Mouse (Mus musculus) embryonic facial prominence, embryonic 11.5 days (tissue): ENCODE measurements around the gene Tlcd1. TPM values are rescaled to one million over a fixed set of nuclear protein-coding genes. Genes with fewer than 3 reads are reported as not detected.

Experiments used
- ATAC-seq: fragments of 200-750 bp; cut with Nextera tagmentation; replicated peaks from 2 replicates; pipeline ENCODE4 v1.8.0; 2017; ENCODE audit warnings: low read depth; ENCODE audit not compliant: insufficient number of reproducible peaks, low FRiP score, low TSS enrichment
- DNase-seq: peaks from one replicate; pipeline ENCODE4 v3.0.0-alpha.2; 2015; ENCODE audit warnings: low spot score
- H3K27ac ChIP-seq: fragments of 300-500 bp; sonication (generic); replicated peaks from 2 replicates; pipeline ENCODE4 v1.5.1; 2014; ENCODE audit warnings: mild to moderate bottlenecking, low read depth, low read length, control low read depth
- H3K27me3 ChIP-seq: fragments of 300-500 bp; sonication (generic); 2 replicates; pipeline ENCODE4 v1.6.1; 2014; ENCODE audit warnings: mild to moderate bottlenecking, low read length, moderate library complexity, mixed read lengths; ENCODE audit not compliant: control insufficient read depth, insufficient read depth
- H3K36me3 ChIP-seq: fragments of 300-500 bp; sonication (generic); replicated peaks from 2 replicates; pipeline ENCODE4 v1.6.1; 2014; ENCODE audit warnings: low read depth, mild to moderate bottlenecking, low read length, moderate library complexity, mixed read lengths; ENCODE audit not compliant: control insufficient read depth, insufficient read depth
- H3K4me1 ChIP-seq: fragments of 300-500 bp; sonication (generic); 2 replicates; pipeline ENCODE4 v1.6.1; 2014; ENCODE audit warnings: low read length, mixed read lengths; ENCODE audit not compliant: control insufficient read depth, insufficient read depth
- H3K4me2 ChIP-seq: fragments of 300-500 bp; sonication (generic); 2 replicates; pipeline ENCODE4 v1.6.1; 2014; ENCODE audit warnings: low read depth, mild to moderate bottlenecking, control low read depth, low read length, moderate library complexity
- H3K4me3 ChIP-seq: fragments of 300-500 bp; sonication (generic); 2 replicates; pipeline ENCODE4 v1.5.1; 2014; ENCODE audit warnings: low read depth, low read length, control low read depth
- H3K9ac ChIP-seq: fragments of 300-500 bp; sonication (generic); replicated peaks from 2 replicates; pipeline ENCODE4 v1.6.1; 2014; ENCODE audit warnings: mild to moderate bottlenecking, control low read depth, low read length
- H3K9me3 ChIP-seq: fragments of 300-500 bp; sonication (generic); replicated peaks from 2 replicates; pipeline ENCODE4 v1.6.1; 2016; ENCODE audit warnings: mild to moderate bottlenecking, low read length, inconsistent platforms, mixed read lengths; ENCODE audit not compliant: control insufficient read depth
- WGBS: fragments of 180-500 bp; shearing (Covaris S2); extraction: QIAGEN DNeasy Blood & Tissue Kit; methylation state at CpG from one replicate; pipeline ENCODE4 v1.1.7; 2014; 5-methylcytosine and 5-hydroxymethylcytosine counted together
- polyA plus RNA-seq: library from polyadenylated mRNA; unstranded; fragments of >200 nt; fragmentation: Nextera tagmentation; extraction: Ambion mirVana; gene quantifications from 2 replicates; pipeline ENCODE4 v1.2.1, GENCODE M21; 2014

Tlcd1 gene
- polyA plus RNA-seq, 1 experiment from 2014 or later = 8.9 TPM

DNA sequence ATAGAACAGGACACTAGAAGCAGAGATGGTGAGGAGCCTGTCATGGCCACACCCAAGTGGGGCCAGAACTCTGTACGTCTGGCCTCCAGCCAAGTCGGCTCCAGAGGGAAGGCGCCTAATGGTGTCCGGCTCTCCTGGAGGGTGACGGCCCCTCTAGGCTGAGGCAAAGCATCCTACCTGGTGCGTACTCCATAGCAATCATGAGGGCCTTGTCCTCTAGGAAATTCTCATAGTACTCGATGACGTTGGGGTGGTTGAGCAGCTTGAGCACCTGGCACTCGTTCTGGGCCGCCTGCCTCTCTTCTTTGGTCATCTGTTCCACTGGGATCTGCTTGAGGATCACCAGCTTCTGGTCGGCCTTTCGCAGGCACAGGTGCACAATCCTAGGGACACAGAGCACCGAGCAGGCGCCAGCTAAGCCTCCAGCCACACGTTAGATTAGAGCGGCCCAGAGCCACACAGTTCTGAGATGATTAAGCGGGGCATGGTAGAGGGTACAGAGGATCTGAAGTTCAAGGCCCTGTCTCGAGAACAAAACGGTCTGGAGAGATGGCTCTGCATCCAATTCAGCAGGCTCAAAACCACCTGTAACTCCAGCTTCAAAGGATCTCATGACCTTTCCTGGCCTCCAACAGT is 3.6 kb upstream of the Tlcd1 start:
- Histone ChIP-seq H3K4me2 (no peak overlapping the region), H3K9me3 (no peaks in the 10 kb centered on the region), H3K9ac (no peak overlapping the region), H3K4me3 (no peak overlapping the region), H3K4me1 (no peaks in the 10 kb centered on the region), H3K36me3 (no peaks in the 10 kb centered on the region), H3K27ac (no peak overlapping the region), H3K27me3 (no peaks in the 10 kb centered on the region)
- ATAC-seq = no peak
- DNase-seq = no peak
- WGBS = 84% methylated on average over 19 of the region's 19 CpGs

DNA sequence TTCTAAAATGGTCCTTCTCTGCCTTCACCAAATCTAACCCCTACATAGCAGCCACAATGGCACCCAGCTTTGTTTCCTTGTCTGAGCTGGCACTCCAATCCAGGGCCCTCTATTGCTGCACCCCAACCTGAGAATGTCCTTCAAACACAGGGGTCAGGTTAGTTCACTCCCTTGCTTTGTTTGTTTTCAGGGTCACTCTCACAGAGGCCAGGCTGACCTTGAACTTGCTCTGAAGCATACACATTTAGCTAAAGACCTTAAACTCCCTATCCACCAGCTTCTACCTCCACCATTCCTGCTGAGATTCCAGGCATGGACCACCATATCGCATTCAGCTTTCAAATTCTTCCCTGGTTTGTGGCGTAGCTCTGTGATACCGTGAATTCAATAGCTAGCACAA is 2.0 kb upstream of the Tlcd1 start:
- peaks cover 1% of the 10 kb centered on the region for H3K36me3 ChIP-seq
- 85% methylated on average over 3 of the region's 3 CpGs for WGBS
- DNase-seq (no peak), ATAC-seq (no peak)
- H3K9ac ChIP-seq = 0 out of 2 replicates have a peak overlapping the region, but pooled peaks have one; percentile 5
- no peaks in the 10 kb centered on the region for H3K9me3 ChIP-seq
- H3K27ac ChIP-seq = no peak overlapping the region
- no peaks in the 10 kb centered on the region for H3K27me3 ChIP-seq
- no peak overlapping the region for H3K4me2 ChIP-seq
- H3K4me1 ChIP-seq = 0 out of 2 replicates have a peak, but pooled peaks cover 2% of the 10 kb centered on the region
- no peak overlapping the region for H3K4me3 ChIP-seq

DNA sequence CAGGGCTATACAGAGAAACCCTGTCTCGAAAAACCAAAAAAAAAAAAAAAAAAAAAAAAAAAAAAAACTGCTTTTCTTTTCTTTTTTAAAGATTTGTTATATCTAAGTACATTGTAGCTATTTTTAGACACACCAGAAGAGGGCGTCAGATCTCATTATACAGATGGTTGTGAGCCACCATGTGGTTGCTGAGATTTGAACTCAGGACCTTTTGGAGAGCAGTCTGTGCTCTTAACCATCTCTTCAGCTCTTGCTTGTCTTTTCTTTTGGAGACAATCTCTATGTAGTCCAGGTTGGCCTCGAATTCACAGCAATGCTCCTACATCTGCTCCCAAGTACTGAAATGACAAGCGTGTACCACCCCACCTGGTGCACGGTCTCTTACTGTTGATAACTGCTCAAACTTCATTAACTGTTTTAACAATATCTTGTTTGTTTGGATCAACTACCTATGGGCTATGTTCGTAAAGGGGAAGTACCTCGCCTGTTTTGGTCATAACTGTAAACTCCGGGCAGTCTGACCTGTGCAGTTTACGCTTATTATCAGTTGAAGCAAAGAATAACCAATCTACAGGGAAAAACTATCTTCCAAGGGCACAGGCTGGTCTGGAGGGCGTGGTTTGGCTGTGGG is 625 bp upstream of the Tlcd1 start:
- Histone ChIP-seq H3K4me3 (peak overlapping the region; percentile 48), H3K9ac (peak overlapping the region; percentile 43), H3K27ac (peak overlapping the region; percentile 29; the same call in 1 of the 2 replicates), H3K27me3 (no peaks in the 10 kb centered on the region), H3K36me3 (peaks cover 11% of the 10 kb centered on the region), H3K9me3 (no peaks in the 10 kb centered on the region), H3K4me1 (peaks cover 7% of the 10 kb centered on the region; the same call in 1 of the 2 replicates), H3K4me2 (peak overlapping the region; percentile 84; the same call in 1 of the 2 replicates)
- WGBS = 5% methylated on average over 9 of the region's 10 CpGs
- DNase-seq (no peak), ATAC-seq (no peak)

DNA sequence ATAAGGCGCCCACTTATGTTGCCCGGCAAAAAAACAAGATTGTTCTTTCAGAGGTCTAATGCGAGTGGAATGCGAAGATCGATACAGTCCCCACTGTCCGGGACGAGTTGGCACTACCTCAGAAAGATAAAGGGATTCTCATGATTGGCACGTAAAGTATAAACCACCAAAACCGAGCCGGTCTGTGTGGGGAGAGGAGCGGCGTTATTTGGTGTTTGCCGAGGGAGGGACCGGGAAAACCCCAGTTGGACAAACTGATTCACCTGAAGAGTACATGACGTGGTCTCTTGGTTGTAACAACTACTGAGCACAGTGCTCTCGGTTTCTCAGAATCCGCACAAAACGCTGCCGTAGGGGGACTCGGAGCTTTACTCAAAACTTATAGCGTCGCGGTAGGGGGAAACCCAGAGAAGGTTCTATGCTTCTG is 407 bp downstream of the Tlcd1 start:
- peak overlapping the region; percentile 48 for H3K4me3 ChIP-seq
- no peaks in the 10 kb centered on the region for H3K9me3 ChIP-seq
- no peak for ATAC-seq
- no peak overlapping the region; the same call in 1 of the 2 replicates for H3K27ac ChIP-seq
- peak overlapping the region; percentile 84 for H3K4me2 ChIP-seq
- no peaks in the 10 kb centered on the region for H3K27me3 ChIP-seq
- DNase-seq = no peak
- H3K9ac ChIP-seq = peak overlapping the region; percentile 43
- H3K4me1 ChIP-seq = peaks cover 7% of the 10 kb centered on the region; the same call in 1 of the 2 replicates
- peaks cover 16% of the 10 kb centered on the region for H3K36me3 ChIP-seq
- under 1% methylated on average over 23 of the region's 23 CpGs for WGBS

DNA sequence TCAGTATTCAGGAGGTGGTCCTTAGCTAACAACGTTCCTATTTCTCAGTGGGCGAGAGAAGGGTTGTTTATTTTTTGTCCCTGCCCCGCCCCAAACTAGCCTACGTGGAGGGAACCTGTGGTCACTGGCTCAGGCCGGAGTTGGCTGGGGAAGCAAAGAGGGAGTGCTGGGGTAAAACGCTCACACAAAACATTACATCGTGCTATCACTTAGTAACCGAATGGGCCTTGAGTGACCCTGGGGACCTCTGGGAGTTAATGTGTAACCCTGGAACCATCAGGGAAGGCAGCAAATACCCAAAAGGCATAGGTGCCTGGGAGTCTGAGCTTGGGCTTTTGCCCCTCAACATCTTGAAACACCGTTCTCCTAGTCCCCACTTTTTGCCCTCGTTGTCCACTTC is 926 bp downstream of the Tlcd1 start:
- whole genome bisulfite sequencing = 1% methylated on average over 10 of the region's 10 CpGs
- peak overlapping the region; percentile 43 for H3K9ac ChIP-seq
- no peak overlapping the region for H3K27ac ChIP-seq
- peak overlapping the region; percentile 84 for H3K4me2 ChIP-seq
- DNase-seq (no peak), ATAC-seq (peak; percentile 1; the same call in 1 of the 2 replicates)
- peak overlapping the region; percentile 48 for H3K4me3 ChIP-seq
- H3K36me3 ChIP-seq = peaks cover 16% of the 10 kb centered on the region
- H3K4me1 ChIP-seq = peaks cover 7% of the 10 kb centered on the region; the same call in 1 of the 2 replicates
- H3K27me3 ChIP-seq = no peaks in the 10 kb centered on the region
- H3K9me3 ChIP-seq = no peaks in the 10 kb centered on the region

DNA sequence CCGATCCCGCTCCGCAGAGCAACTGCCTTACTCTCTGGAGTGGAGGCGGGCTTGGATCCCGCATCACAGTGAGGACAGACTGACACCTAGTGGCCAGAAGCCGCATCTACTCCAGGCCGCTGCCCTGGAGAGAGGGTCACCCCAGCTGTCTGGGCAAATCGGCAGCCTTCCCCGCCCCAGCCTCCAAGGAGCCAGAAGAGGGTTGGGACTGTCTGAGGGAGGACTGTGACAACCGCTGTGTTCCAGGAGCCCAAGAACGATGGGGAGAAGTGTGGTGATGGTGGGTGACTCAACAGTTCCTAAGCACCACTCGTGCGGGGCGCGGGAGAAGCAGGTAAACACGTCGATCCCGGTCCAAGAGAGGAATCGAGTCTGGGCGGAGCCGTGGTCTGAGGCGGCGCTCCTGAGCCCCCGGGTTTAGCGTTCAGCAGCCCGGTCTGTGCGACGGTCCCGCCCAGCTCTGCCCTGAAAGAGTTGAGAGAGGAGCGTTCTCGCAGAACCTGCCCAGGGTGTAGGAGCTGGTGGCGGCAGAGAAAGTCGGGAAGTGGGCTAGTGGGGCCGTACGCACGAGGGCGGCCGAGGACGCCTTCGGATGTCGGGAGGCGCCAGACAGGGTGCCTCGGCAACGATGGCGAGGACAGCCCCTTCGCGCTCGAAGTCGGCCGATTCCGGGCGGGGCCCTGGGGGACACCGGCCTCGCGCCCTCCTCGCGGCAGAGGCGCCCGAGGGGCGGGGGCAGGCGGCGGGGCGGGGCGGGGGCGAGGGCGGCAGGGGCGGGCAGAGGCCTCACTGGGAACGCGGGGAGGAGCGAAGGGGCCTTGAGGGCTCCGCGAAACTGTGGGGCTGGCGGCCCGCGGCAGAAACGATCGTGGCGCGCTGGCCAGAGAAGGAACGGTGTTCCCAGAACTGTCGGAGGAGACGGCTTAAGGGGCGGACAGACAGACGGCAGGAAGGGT is 1.7 kb downstream of the Tlcd1 start:
- Histone ChIP-seq H3K9me3 (no peaks in the 10 kb centered on the region), H3K27me3 (no peaks in the 10 kb centered on the region), H3K4me1 (peaks cover 7% of the 10 kb centered on the region; the same call in 1 of the 2 replicates), H3K4me2 (peak overlapping the region; percentile 84), H3K27ac (peak overlapping the region; percentile 88), H3K9ac (peak overlapping the region; percentile 73), H3K36me3 (peaks cover 16% of the 10 kb centered on the region), H3K4me3 (peak overlapping the region; percentile 48)
- under 1% methylated on average over 70 of the region's 84 CpGs for WGBS
- DNase-seq (peak; percentile 98), ATAC-seq (peak; percentile 76)

DNA sequence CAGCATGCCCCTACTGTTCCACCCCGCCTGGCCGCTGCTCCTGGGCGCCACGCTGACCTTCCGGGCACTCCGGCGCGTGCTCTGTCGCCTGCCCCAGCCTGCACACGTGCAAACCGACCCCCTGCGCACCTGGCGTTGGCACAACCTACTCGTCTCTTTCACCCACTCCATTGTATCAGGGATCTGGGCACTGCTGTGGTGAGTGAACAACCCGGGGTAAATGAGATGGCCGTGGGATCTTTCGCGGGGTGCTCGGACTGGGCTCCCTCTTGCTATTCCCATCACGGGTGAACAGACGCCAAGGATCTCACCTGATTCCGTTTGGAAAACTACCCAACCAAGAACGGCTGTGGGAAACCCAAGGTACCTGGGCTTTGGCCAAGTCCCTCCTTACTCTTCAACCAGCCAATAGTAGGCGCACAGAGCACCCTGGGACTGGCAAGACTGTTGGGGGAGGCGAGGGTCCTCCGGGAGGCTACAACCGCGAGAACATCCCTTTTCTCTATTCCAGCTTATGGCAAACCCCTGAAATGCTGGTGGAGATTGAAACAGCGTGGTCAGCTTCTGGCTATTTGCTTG is 2.4 kb downstream of the Tlcd1 start:
- H3K27ac ChIP-seq = peak overlapping the region; percentile 88
- peaks cover 7% of the 10 kb centered on the region; the same call in 1 of the 2 replicates for H3K4me1 ChIP-seq
- 1% methylated on average over 29 of the region's 29 CpGs for WGBS
- DNase-seq (peak; percentile 71), ATAC-seq (0 out of 2 replicates have a peak, but pooled peaks have one; percentile 4)
- peak overlapping the region; percentile 84 for H3K4me2 ChIP-seq
- no peaks in the 10 kb centered on the region for H3K9me3 ChIP-seq
- peak overlapping the region; percentile 48 for H3K4me3 ChIP-seq
- no peaks in the 10 kb centered on the region for H3K27me3 ChIP-seq
- peaks cover 16% of the 10 kb centered on the region for H3K36me3 ChIP-seq
- peak overlapping the region; percentile 73 for H3K9ac ChIP-seq
